In the genomic region with DNA sequence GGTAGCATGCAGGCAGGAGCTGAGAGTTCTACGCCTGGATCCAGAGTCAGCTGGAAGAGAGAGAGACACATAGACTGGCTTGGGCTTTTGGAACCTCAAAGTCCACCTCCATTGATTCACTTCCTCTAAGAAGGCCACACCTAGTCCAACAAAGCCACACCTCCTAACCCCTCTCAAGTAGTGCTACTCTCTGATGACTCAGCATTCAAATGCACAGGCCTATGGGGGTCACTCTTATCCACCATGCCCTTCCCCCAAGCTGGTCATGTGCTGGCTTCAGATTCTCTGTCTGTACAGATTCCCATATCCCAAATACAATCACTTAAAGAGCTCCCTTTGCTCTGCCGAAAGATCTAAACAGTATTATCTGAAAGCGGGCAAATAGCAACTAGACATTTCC, we compare ENCODE assay signal across 16 mouse cellular contexts.
"Had no signal": no experiment of that assay in that cellular context is flagged by ENCODE, and none has a peak within 500 bp of the region (broad histone marks: within the 10 kb centered on the region; RNA-seq: fewer than 3 reads in every experiment).

No protein-coding gene starts in this region.

- H3K27ac ChIP-seq: kidney, embryonic 15.5 days; limb, embryonic 12.5 days; limb, embryonic 15.5 days; liver, embryonic 14.5 days; midbrain, embryonic 10.5 days; midbrain, embryonic 13.5 days; neural tube, embryonic 13.5 days had no signal

- H3K4me1 ChIP-seq: kidney, embryonic 15.5 days; midbrain, embryonic 10.5 days; midbrain, embryonic 13.5 days; neural tube, embryonic 13.5 days had no signal

- H3K9me3 ChIP-seq: kidney, embryonic 15.5 days; limb, embryonic 12.5 days; limb, embryonic 15.5 days; midbrain, embryonic 10.5 days; midbrain, embryonic 13.5 days; neural tube, embryonic 13.5 days had no signal

- H3K9ac ChIP-seq: kidney, embryonic 15.5 days; limb, embryonic 12.5 days; limb, embryonic 15.5 days; liver, embryonic 14.5 days; liver, postnatal 0 days; lung, embryonic 14.5 days; midbrain, embryonic 13.5 days; neural tube, embryonic 13.5 days had no signal

- H3K4me3 ChIP-seq: kidney, embryonic 15.5 days; limb, embryonic 12.5 days; limb, embryonic 15.5 days; megakaryocyte, embryonic 14.5 days; midbrain, embryonic 10.5 days; midbrain, embryonic 13.5 days; myocyte; neural tube, embryonic 13.5 days had no signal

- DNase-seq: kidney, adult 2 months; kidney, postnatal 10 days; kidney, postnatal 4 days; left cerebral cortex, postnatal 4 days; liver, postnatal 0 days; lung, embryonic 14.5 days; thymus, postnatal 25 days had no signal
